Mouse (Mus musculus) embryonic fibroblast, embryonic 13.5 days (primary cell): Measurements from ENCODE around the gene Nanos3.

Source experiments
- CTCF ChIP-seq: IDR thresholded peaks from 2 replicates; pipeline ENCODE4 v1.5.1; 2011; ENCODE audit warnings: mild to moderate bottlenecking, control low read depth, low read length, moderate library complexity, borderline replicate concordance; ENCODE audit not compliant: insufficient read depth
- POLR2A ChIP-seq: IDR thresholded peaks from 2 replicates; pipeline ENCODE4 v1.6.1; 2011; ENCODE audit warnings: low read depth, mild to moderate bottlenecking, control low read depth, low read length, moderate library complexity

DNA sequence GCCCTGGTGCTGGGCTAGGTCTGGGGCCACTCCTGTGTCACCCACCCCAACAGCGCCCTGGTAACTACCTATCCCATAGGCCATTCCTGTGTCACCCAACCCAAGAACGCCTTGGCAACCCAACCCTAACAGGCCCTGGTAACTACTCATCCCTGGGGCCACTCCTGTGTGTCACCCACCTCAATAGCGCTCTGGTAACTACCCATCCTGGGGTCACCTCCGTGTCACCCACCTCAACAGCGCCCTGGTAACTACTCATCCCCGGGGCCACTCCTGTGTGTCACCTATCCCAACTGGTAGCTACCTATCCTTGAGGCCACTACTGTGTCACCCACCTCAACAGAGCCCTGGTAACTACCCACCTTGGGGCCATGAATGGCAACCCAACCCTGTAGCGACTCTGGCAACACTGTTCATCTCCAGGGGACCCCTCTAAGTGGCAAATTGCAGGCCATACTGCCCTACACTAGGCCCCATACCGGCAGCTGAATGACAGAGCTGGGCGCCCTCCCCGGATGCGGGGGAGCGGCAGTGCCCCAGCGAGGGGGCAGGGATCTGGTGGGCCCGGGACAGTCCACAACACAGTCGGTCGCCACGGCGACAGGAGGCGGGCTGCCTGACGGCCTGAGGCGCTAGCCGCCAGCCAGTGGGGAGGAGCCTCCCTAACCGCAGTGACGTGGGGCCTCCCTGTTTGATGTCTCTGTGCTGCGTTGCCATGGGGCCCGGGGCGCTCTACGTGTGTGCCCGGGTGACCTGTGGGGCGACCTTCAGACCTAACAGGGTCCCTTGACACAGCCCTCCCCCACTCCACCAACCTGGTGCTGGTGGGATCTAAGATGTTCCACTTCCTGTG, 13.1 kb upstream of the Nanos3 start:
- TF ChIP-seq POLR2A (peak; percentile 48), CTCF (no peak)
